Mouse (Mus musculus): ENCODE measurements around the gene Cbln4. TPM values are rescaled to one million over a fixed set of nuclear protein-coding genes. Genes with fewer than 3 reads are reported as not detected.

Gene Cbln4
- polyA plus RNA-seq (2015; fragmentation: Nextera tagmentation; extraction: Ambion mirVana) = not detected in 2 replicates

DNA sequence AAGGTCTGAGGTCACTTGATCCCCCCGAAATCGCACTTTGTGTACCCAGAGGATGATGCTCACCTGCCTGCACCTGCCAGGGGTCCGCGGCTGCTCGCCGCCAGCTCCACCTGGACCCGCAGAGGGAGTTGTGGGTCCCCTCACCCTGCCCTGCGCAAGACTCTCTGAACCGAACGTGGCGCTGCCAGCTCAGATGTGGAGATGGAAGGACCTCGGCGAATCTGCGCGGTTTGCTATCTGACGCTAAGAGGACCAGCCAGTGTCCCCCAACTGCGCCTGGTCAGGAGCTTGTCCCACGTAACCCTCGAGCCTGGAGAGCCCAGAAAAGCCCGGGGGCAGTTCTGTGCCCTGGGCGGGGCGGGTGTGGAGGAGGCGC, at the start of gene Cbln4:
Cbln4 (minus strand) TSS at position 232 of the 376 bp plus-strand sequence.

Other genes starting within 250 kb of the Cbln4 start
- not detected in 2 replicates for gene Mc3r, start 205.0 kb upstream of the Cbln4 start, polyA plus RNA-seq (2015; fragmentation: Nextera tagmentation; extraction: Ambion mirVana)